Mouse (Mus musculus): ENCODE results near the gene Gpr45. TPM values are rescaled to one million over a fixed set of nuclear protein-coding genes. Genes with fewer than 3 reads are reported as not detected.
A peak's percentile ranks its signal among the peaks of the same experiment; 100 is the strongest.

Gene Gpr45
- polyA plus RNA-seq (2015; fragmentation: Nextera tagmentation; extraction: Ambion mirVana): 11.0 and 11.2 TPM in 2 replicates

DNA sequence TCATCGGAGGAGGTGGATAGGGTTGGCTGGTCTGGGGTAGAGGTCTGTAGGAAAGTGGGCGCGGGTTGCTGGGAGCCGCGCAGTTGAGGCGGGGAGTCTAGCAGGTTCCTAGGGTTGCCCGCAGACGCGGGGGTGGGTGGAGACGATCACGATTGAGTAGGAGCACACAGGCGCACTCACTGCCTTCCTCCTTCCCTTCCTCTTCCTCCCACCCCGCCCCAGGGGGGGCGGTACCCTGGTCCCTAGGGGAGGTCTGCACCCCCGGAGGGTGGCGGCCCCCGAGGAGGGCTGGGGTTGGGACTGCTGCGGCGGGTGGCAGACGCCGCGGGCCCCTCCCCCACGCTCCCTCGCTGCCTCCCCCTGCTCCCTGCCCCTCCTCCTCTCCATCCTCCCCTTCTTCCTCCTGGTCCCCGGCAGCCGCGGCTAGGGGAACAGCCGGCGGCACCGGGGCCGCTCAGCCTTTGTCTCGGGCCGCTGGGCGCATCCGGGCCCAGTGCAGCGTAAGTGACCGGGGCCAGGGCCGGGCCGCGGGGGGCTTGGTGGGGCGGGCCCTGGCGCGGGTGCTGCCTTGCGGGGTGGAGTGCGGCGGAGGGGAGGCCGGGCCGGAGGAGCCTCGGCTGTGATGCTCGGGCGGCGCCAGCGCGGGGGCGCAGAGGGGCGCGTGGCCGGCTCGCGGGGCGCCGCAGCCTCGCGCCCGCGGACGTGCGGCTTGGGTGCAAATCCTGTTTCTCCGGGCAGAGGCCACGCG, at the start of gene Gpr45:
TSS of gene Gpr45 (plus strand) at position 139 of the 748 bp plus-strand sequence.
- Histone ChIP-seq H3K9ac (ENCODE audit: low read depth, low read length) (peak within 1 kb of the TSS; percentile 78), H3K36me3 (ENCODE audit: insufficient read depth, low read length) (no peaks in the 10 kb centered on the region), H3K4me1 (replicated peaks; ENCODE audit: insufficient read depth, low read length) (no peaks in the 10 kb centered on the region), H3K27me3 (ENCODE audit: insufficient read depth, low read length) (no peaks in the 10 kb centered on the region), H3K27ac (0 out of 2 replicates have a peak within 1 kb of the TSS, but pooled peaks have one; percentile 36), H3K4me3 (replicated peaks; ENCODE audit: low read depth, low read length) (peak within 1 kb of the TSS; percentile 67), H3K4me2 (ENCODE audit: low read length) (peak within 1 kb of the TSS; percentile 97), H3K9me3 (replicated peaks; ENCODE audit: low read length) (no peaks in the 10 kb centered on the region)
- peak; percentile 78 for ATAC-seq (replicated peaks; ENCODE audit: low FRiP score, low read depth)
- DNase-seq (ENCODE audit: low spot score): peak; percentile 66
- no peak for TF ChIP-seq CTCF (IDR thresholded peaks at IDR 0.05; ENCODE audit: low read depth)
- WGBS: under 1% methylated on average over 58 of the region's 71 CpGs

DNA sequence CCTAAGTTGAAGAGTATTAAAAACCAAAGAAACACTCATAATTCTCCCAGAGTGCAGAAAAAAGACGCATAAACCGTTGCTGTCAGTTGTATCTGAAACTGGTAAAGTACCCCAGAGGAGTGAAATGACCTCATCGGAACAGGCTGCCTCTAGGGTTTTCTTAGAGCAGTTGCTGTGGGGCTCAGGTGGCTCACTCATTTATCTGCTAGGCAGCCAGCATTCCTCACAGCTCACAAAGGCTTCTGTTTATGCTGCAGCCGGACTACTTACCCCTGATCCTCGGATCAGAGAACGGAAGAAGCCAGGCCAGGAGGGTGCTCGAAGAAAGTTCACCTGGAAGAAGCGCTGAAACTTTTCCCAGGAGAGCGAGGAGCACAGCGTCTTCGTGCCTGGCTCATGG, 47.5 kb upstream of the Gpr45 start:
- H3K9me3 ChIP-seq (replicated peaks; ENCODE audit: low read length): no peaks in the 10 kb centered on the region
- H3K4me1 ChIP-seq (replicated peaks; ENCODE audit: insufficient read depth, low read length): no peaks in the 10 kb centered on the region
- H3K4me3 ChIP-seq (replicated peaks; ENCODE audit: low read depth, low read length): no peak overlapping the region
- DNase-seq (ENCODE audit: low spot score) (no peak), ATAC-seq (replicated peaks; ENCODE audit: low FRiP score, low read depth) (no peak)
- no peak overlapping the region for H3K27ac ChIP-seq
- 84% methylated on average over 11 of the region's 11 CpGs for WGBS
- H3K27me3 ChIP-seq (ENCODE audit: insufficient read depth, low read length): no peaks in the 10 kb centered on the region
- peaks cover 17% of the 10 kb centered on the region for H3K36me3 ChIP-seq (ENCODE audit: insufficient read depth, low read length)
- no peak overlapping the region for H3K9ac ChIP-seq (ENCODE audit: low read depth, low read length)
- TF ChIP-seq CTCF (IDR thresholded peaks at IDR 0.05; ENCODE audit: low read depth): no peak
- H3K4me2 ChIP-seq (ENCODE audit: low read length): no peak overlapping the region

GRCm38 (mm10) chr1:42906696-42907095, 46.0 kb upstream of the Gpr45 start:
- H3K36me3 ChIP-seq (ENCODE audit: insufficient read depth, low read length): 0 out of 2 replicates have a peak, but pooled peaks cover 6% of the 10 kb centered on the region
- DNase-seq (ENCODE audit: low spot score): no peak
- H3K9ac ChIP-seq (ENCODE audit: low read depth, low read length): no peak overlapping the region
- peaks cover 6% of the 10 kb centered on the region; the same call in 1 of the 2 replicates for H3K4me1 ChIP-seq (replicated peaks; ENCODE audit: insufficient read depth, low read length)
- no peak overlapping the region for H3K4me3 ChIP-seq (replicated peaks; ENCODE audit: low read depth, low read length)
- no peaks in the 10 kb centered on the region for H3K27me3 ChIP-seq (ENCODE audit: insufficient read depth, low read length)
- no peak overlapping the region for H3K4me2 ChIP-seq (ENCODE audit: low read length)
- no peak overlapping the region for H3K27ac ChIP-seq
- WGBS: 92% methylated on average over 7 of the region's 7 CpGs
- H3K9me3 ChIP-seq (replicated peaks; ENCODE audit: low read length): no peaks in the 10 kb centered on the region
- TF ChIP-seq CTCF (IDR thresholded peaks at IDR 0.05; ENCODE audit: low read depth): no peak
- ATAC-seq (replicated peaks; ENCODE audit: low FRiP score, low read depth): no peak

- Histone ChIP-seq H3K27ac (no peak overlapping the region), H3K9me3 (replicated peaks; ENCODE audit: low read length) (no peaks in the 10 kb centered on the region), H3K4me2 (ENCODE audit: low read length) (no peak overlapping the region), H3K4me3 (replicated peaks; ENCODE audit: low read depth, low read length) (no peak overlapping the region), H3K27me3 (ENCODE audit: insufficient read depth, low read length) (no peaks in the 10 kb centered on the region), H3K9ac (ENCODE audit: low read depth, low read length) (no peak overlapping the region), H3K4me1 (replicated peaks; ENCODE audit: insufficient read depth, low read length) (peaks cover 6% of the 10 kb centered on the region; the same call in 1 of the 2 replicates), H3K36me3 (ENCODE audit: insufficient read depth, low read length) (0 out of 2 replicates have a peak, but pooled peaks cover 6% of the 10 kb centered on the region)
- ATAC-seq (replicated peaks; ENCODE audit: low FRiP score, low read depth) (no peak), DNase-seq (ENCODE audit: low spot score) (no peak)
- WGBS: 72% methylated on average over 4 of the region's 4 CpGs
- no peak for TF ChIP-seq CTCF (IDR thresholded peaks at IDR 0.05; ENCODE audit: low read depth)
Observed at GRCm38 (mm10) chr1:42907153-42907552, 45.5 kb upstream of the Gpr45 start.

GRCm38 (mm10) chr1:42915062-42915461, 37.6 kb upstream of the Gpr45 start:
- Histone ChIP-seq H3K9ac (ENCODE audit: low read depth, low read length) (no peak overlapping the region), H3K27me3 (ENCODE audit: insufficient read depth, low read length) (no peaks in the 10 kb centered on the region), H3K27ac (no peak overlapping the region), H3K4me1 (replicated peaks; ENCODE audit: insufficient read depth, low read length) (peaks cover 10% of the 10 kb centered on the region), H3K36me3 (ENCODE audit: insufficient read depth, low read length) (no peaks in the 10 kb centered on the region), H3K4me2 (ENCODE audit: low read length) (no peak overlapping the region), H3K9me3 (replicated peaks; ENCODE audit: low read length) (no peaks in the 10 kb centered on the region), H3K4me3 (replicated peaks; ENCODE audit: low read depth, low read length) (no peak overlapping the region)
- peak; percentile 90 for DNase-seq (ENCODE audit: low spot score)
- 11% methylated on average over 4 of the region's 4 CpGs for WGBS
- ATAC-seq (replicated peaks; ENCODE audit: low FRiP score, low read depth): peak; percentile 29; the same call in 1 of the 2 replicates
- TF ChIP-seq CTCF (IDR thresholded peaks at IDR 0.05; ENCODE audit: low read depth): peak; percentile 83

- Histone ChIP-seq H3K27ac (no peak overlapping the region), H3K9me3 (replicated peaks; ENCODE audit: low read length) (no peaks in the 10 kb centered on the region), H3K4me3 (replicated peaks; ENCODE audit: low read depth, low read length) (no peak overlapping the region), H3K27me3 (ENCODE audit: insufficient read depth, low read length) (no peaks in the 10 kb centered on the region), H3K4me2 (ENCODE audit: low read length) (no peak overlapping the region), H3K36me3 (ENCODE audit: insufficient read depth, low read length) (no peaks in the 10 kb centered on the region), H3K4me1 (replicated peaks; ENCODE audit: insufficient read depth, low read length) (peaks cover 4% of the 10 kb centered on the region), H3K9ac (ENCODE audit: low read depth, low read length) (no peak overlapping the region)
- DNase-seq (ENCODE audit: low spot score) (no peak), ATAC-seq (replicated peaks; ENCODE audit: low FRiP score, low read depth) (no peak)
- no peak for TF ChIP-seq CTCF (IDR thresholded peaks at IDR 0.05; ENCODE audit: low read depth)
- WGBS: 82% methylated on average over 7 of the region's 7 CpGs
Observed at GRCm38 (mm10) chr1:42916719-42917118, 36.0 kb upstream of the Gpr45 start.
